In genomic region chr5:121242701-121243100, GRCm38 (mm10) we compare ENCODE assay signal across 1 mouse cellular context.
TF ChIP-seq lines count a peak whose summit lies in the region.

No protein-coding gene starts in this region.

TF ChIP-seq in MEL, 35 proteins besides CTCF, POLR2A, EP300 and RAD21 (continued from another document):
- TF ChIP-seq ZC3H11A (IDR thresholded peaks at IDR 0.05; ENCODE audit: low read depth, low read length) (no peak), UBTF (IDR thresholded peaks at IDR 0.05; ENCODE audit: borderline replicate concordance, insufficient read depth, low read depth, low read length) (no peak), MEF2A (IDR thresholded peaks at IDR 0.05; ENCODE audit: extremely low read depth, insufficient replicate concordance, low read depth, low read length, poor library complexity, severe bottlenecking) (no peak), NELFE (IDR thresholded peaks at IDR 0.05; ENCODE audit: low read depth, low read length) (no peak), MXI1 (IDR thresholded peaks at IDR 0.05; ENCODE audit: low read depth, low read length) (0 out of 2 replicates have a peak, but pooled peaks have one; percentile 32), TBP (IDR thresholded peaks at IDR 0.05; ENCODE audit: low read depth, low read length) (no peak), MYB (IDR thresholded peaks at IDR 0.05; ENCODE audit: low read depth, low read length) (no peak), MAFK (IDR thresholded peaks at IDR 0.05; ENCODE audit: borderline replicate concordance, low read depth, low read length) (no peak), E2F4 (IDR thresholded peaks at IDR 0.05; ENCODE audit: borderline replicate concordance, low read depth, low read length) (no peak), TCF12 (IDR thresholded peaks at IDR 0.05; ENCODE audit: low read depth, low read length) (peak; percentile 97), ZMIZ1 (IDR thresholded peaks at IDR 0.05; ENCODE audit: low read depth, low read length) (no peak), HCFC1 (IDR thresholded peaks at IDR 0.05; ENCODE audit: low read depth, low read length) (peak; percentile 20; the same call in 1 of the 2 replicates), KAT2A (conservative IDR thresholded peaks at IDR 0.05; ENCODE audit: low read depth, low read length) (0 out of 2 replicates have a peak, but pooled peaks have one; percentile 23), CHD1 (IDR thresholded peaks at IDR 0.05; ENCODE audit: low read depth, low read length) (no peak), SIN3A (IDR thresholded peaks at IDR 0.05; ENCODE audit: low read length) (peak; percentile 78), CHD2 (IDR thresholded peaks at IDR 0.05; ENCODE audit: low read length) (no peak), ETS1 (IDR thresholded peaks at IDR 0.05; ENCODE audit: low read depth, low read length) (peak; percentile 76), SMC3 (IDR thresholded peaks at IDR 0.05; ENCODE audit: low read depth, low read length) (no peak), JUND (IDR thresholded peaks at IDR 0.05; ENCODE audit: low read depth, low read length) (no peak; the same call in 1 of the 2 replicates), USF1 (IDR thresholded peaks at IDR 0.05; ENCODE audit: low read depth, low read length) (no peak), MYC (IDR thresholded peaks at IDR 0.05; ENCODE audit: low read depth, low read length) (no peak), ZKSCAN1 (IDR thresholded peaks at IDR 0.05; ENCODE audit: low read depth, low read length) (no peak), MAZ (IDR thresholded peaks at IDR 0.05; ENCODE audit: low read depth, low read length) (0 out of 2 replicates have a peak, but pooled peaks have one; percentile 40), NRF1 (IDR thresholded peaks at IDR 0.05; ENCODE audit: insufficient read depth, low read depth, low read length, poor library complexity, severe bottlenecking) (no peak), POLR2AphosphoS2 (IDR thresholded peaks at IDR 0.05; ENCODE audit: low read length) (no peak), POLR2AphosphoS5 (IDR thresholded peaks at IDR 0.05; ENCODE audit: borderline replicate concordance, low read depth, low read length) (no peak), BHLHE40 (IDR thresholded peaks at IDR 0.05; ENCODE audit: borderline replicate concordance, low read depth, low read length) (peak; percentile 7; the same call in 1 of the 2 replicates), MAX (IDR thresholded peaks at IDR 0.05; ENCODE audit: low read length) (no peak)
